Mouse (Mus musculus) brain, embryonic 14.5 days (tissue): ENCODE measurements around the gene Prkg2. TPM values are rescaled to one million over a fixed set of nuclear protein-coding genes. Genes with fewer than 3 reads are reported as not detected.

Experiments
- DNase-seq: peaks from one replicate; pipeline ENCODE4 v3.0.0-alpha.2; 2011; ENCODE audit warnings: low read depth
- CTCF ChIP-seq: fragments of 200-500 bp; IDR thresholded peaks from 2 replicates; pipeline ENCODE4 v1.5.1; 2012; ENCODE audit warnings: inconsistent platforms, mild to moderate bottlenecking, moderate library complexity, borderline replicate concordance; ENCODE audit not compliant: insufficient read depth, insufficient read length; ENCODE audit errors: extremely low read depth
- POLR2A ChIP-seq: fragments of 200-500 bp; IDR thresholded peaks from 2 replicates; pipeline ENCODE4 v1.6.1; 2012; ENCODE audit warnings: mild to moderate bottlenecking, inconsistent platforms, borderline replicate concordance; ENCODE audit not compliant: poor library complexity, insufficient read depth, insufficient read length, severe bottlenecking; ENCODE audit errors: extremely low read depth
- polyA plus RNA-seq: library from polyadenylated mRNA; depleted of rRNA; stranded (reverse); fragments of >200 nt; gene quantifications from 2 replicates; pipeline ENCODE4 v1.2.3, GENCODE M21; 2012; rRNA removed

The Prkg2 gene
- polyA plus RNA-seq, result 0.74 and 1.1 TPM in 2 replicates

DNA sequence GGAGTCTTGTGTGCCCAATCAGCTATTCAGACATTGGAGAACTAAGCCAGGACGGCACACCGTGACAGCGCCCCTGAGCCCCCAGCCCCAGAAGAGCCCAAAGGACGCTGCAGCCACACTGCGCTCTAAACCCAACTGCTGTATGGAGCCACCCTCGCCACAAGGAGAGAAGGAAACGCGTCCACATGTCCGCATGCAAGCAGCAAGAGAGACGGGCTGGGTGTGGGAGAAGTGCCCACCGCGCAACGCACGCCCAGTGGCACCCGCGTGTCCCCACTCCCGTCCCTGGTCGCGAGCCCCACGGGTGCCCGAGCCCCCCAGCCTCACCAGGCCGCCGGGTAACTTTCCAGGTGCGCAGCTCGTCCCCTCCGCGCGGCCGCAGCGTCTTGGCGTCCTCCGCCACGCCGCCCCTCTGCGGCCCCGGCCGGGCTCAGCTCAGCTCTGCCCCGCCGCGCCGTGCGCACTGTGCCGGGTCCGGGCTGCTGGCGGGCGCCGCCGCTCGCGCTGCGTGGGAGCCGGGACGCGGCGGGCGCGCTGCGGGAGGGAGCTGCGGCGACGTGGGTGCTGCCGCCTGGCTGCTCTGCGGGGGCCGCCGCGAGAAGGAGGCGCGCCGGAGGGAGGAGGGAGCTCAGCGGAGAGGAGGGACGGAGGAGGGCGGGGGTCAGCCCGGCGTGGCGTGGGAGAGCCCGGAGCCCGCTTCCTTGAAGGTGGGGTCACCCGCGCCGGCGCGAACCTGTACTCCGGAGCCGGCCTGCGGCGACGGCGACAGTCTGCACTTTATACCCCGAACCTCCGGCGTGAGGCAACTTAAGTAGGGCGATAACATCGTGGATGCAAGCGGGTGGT lies at the start of gene Prkg2:
TSS of gene Prkg2 (minus strand) at position 756 of the 846 bp plus-strand sequence.
- TF ChIP-seq CTCF, result peak; percentile 0; the same call in 1 of the 2 replicates
- no peak for TF ChIP-seq POLR2A
- peak; percentile 59 for DNase-seq

GRCm38 (mm10) chr5:99083955-99084354 lies 46.8 kb upstream of the Prkg2 start:
- no peak for TF ChIP-seq CTCF
- TF ChIP-seq POLR2A, result no peak
- peak; percentile 56 for DNase-seq

DNA sequence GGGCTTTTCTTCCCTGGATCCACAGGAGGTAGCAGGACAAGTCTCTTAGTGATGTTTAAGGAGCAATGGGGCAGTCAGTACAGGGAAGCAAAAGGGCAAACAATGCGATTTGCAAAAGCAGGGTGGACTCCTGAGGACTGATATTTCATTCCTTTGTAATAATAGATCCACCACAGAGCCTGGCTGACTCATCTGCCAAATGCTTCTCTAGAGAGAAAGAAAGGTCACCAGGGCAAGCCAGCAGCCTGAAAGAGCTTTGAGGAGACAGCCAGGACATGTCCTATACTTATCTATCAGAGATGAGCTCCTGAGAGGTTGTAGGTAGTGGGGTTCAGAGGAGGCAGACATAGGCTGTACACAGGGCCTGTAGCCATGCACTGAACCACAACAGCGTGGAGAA lies 41.2 kb upstream of the Prkg2 start:
- TF ChIP-seq POLR2A (no peak), CTCF (no peak)

GRCm38 (mm10) chr5:99068391-99068790 lies 31.2 kb upstream of the Prkg2 start:
- TF ChIP-seq POLR2A (no peak), CTCF (no peak)
- DNase-seq, result no peak

More for the DNA sequence above, 41.2 kb upstream of the Prkg2 start:
- DNase-seq, result no peak

DNA sequence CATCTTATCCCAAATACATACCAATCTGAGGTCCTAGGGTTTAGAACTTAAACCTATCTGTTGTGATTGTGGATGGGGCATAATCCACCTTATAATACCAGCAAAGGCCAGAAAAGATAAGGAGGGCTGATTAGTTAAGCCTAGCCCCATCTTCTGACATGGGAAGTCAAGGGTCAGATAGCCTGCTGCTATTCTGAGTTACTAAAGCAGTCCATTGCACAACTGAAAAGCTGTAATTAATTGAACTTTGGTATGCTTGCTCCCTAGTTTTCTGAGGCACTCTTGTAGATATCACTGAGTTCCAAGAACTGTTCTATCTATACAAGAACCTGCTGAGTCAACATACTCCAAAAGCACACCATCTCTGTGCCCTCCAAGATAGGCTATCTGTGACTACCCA lies 25.4 kb upstream of the Prkg2 start:
- TF ChIP-seq POLR2A, result no peak
- TF ChIP-seq CTCF, result no peak
- no peak for DNase-seq

DNA sequence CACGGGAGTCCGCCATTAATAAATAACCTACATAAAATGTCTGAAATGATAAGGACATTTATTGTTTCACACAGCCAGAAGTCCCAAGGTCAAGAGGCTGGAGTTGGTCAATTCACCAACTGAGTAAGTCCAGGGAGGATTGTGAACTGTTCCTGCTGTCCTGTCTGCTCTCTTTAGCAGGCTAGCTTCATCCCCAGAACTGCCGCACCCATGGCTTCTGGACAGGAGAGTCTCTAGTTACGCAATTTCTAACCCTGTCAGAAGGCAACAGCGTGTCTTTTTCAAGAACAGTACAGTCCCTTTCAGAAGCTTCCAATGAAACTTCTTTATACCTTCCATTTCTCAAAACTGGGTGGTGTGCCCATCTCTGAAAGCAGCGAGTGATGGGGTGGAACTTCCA lies 1.9 kb upstream of the Prkg2 start:
- no peak for DNase-seq
- TF ChIP-seq CTCF (no peak), POLR2A (no peak)

DNA sequence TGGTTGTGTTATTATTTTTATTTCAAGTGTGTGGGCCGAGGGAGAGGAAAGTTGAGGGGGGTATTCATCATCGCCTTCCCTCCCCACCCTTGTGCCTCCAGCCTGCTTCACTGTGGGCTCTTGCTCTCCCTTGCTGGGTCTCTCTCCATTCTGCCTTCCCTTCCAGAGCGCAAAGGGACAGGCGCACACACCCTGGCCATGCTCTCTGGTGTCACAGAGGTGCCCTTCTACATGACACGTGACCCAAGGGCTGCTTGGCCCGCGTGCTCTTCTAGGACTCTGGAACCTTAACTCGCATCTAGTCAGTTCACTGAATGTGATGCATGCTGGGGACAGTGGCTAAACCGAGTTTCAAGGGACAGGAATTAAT lies 276 bp upstream of the Prkg2 start:
- no peak for TF ChIP-seq CTCF
- no peak for TF ChIP-seq POLR2A

DNA sequence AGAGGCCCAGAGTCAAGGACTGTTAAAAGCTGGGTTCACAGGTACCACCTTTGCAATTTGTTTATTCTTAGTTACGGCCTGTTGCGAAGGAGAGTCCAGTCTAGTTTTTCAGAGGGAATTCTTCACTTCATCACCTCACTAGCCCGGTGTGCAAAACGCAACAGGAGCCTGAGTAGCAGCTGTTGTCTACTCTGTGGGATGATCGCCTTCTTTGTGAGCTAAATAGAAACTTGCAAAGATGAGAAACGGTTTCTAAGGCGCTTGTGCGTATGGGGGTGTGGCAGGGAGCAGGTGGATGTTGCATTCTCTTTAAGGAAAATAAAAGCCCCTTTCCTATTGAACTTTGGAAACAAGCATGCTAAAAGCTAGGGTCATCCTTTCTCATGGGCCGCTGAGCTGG lies 1.2 kb downstream of the Prkg2 start:
- TF ChIP-seq POLR2A (no peak), CTCF (no peak)
- DNase-seq, result peak; percentile 18

More for the DNA sequence above, 276 bp upstream of the Prkg2 start:
- peak; percentile 25 for DNase-seq

DNA sequence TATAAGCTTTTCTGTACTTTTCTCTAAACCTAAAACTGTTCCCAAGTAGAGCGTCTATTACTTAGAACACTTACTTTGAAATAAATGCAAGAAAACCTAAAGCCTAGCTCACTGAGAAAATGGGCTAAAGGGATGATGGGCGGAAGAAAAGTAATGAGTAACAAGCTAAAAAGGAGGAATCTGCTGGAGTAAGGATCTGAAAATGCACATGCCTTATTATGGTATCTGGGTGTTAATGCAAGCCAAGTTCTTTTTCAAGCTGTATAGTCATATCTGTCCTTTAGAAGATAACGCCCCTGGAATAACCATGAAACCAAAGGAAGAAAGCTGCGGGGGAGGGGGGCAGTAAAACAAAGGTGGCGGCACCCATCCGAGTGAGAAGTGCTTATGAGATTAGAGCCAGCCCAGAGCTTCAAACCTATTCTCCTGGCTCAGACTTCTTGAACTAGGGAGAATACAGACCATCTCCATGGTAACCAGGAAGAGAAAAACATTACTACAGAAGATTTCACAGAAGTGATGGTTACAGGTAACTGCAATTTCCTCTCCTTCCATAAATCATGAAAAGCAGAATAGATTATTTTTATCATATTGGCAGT lies 5.5 kb downstream of the Prkg2 start:
- peak; percentile 53 for DNase-seq
- no peak for TF ChIP-seq POLR2A
- no peak for TF ChIP-seq CTCF

DNA sequence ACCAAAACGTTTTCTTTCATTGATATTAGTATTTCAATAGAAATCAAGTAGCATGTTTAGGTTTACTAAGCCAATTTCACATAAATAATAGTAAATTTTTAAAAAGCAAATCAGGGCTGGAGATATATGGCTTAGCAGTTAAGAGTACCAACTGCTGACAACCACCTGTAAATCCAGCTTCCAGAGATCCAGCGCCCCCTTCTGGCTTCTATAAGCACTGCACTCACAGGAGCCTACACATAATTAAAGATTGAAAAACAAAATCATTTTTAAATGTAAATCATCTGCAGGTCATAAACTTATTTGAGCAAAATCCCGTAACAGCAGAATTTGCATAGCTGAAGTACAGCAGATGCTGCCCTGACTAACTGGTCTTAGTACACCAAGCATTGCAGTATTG lies 10.8 kb downstream of the Prkg2 start:
- no peak for TF ChIP-seq POLR2A
- TF ChIP-seq CTCF, result peak; percentile 33; the same call in 1 of the 2 replicates
- no peak for DNase-seq

GRCm38 (mm10) chr5:99019709-99020108 lies 17.4 kb downstream of the Prkg2 start:
- DNase-seq, result peak; percentile 80
- TF ChIP-seq POLR2A, result no peak
- TF ChIP-seq CTCF, result no peak

DNA sequence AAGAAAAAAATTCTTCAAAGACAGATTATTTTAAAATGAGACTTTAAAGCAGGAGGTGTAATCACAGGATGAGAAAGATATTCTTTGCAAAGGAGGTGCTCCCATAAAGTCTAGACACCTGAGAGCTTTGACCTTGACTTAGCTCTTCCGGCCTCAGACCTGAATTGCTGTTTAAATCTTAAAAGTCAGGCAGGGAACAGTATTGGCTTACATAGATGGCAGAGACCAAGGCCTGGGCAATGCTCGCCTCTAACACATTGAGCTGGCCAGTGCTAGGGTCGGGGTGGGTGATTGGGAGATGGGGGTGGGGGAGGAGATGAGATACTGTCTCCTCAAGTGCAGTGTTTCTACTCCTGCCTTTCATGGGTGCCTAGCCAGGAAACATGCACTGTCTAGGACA lies 22.0 kb downstream of the Prkg2 start:
- no peak for DNase-seq
- TF ChIP-seq POLR2A (no peak), CTCF (no peak)
